Mouse (Mus musculus) left cerebral cortex, postnatal 4 days (tissue): ENCODE measurements at regions not wholly inside any gene's neighbourhood (a gene's known extent, or its start where the extent isn't known, plus 50 kb on each side); places are given as distances from the start of the nearest gene placed in this dataset.

ENCODE experiments used
- DNase-seq: peaks from one replicate; pipeline ENCODE4 v3.0.0-alpha.2; 2022
- intact Hi-C: fragments of 180-260 bp; cut with DNase I; formaldehyde crosslinking; loops from one replicate; pipeline ENCODE4 v1.15.1; 2025

DNA sequence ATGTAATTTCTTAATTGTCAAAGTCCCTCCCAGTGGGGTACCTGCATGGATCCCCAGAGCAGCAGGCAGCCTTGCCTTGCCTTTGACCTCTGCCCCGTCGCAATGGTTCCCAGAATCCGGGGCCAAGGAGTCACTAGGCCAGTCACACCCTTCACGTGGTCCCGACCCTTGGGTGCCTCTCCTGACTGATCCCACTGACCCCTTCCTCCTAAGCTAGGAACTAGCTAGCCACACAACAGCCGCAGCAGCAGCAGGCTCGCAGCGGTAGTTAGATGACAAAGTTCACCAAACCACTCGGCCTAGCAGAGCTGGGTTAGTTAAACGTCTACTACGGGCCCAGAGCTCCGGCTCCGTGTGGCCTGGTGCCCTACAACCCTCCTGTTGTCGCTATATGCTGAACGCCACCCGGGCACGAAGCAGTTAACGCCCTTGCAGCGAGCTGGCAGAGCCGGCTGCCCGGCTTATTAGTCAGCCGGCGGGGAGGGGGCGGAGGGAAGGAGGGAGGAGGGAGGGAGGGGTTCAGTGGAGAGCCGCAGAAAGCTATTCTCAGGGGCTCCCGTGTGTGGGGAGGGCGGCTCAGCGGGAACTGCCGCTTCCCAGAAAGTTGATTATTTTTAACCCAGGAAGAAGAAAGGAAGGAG, 84.6 kb downstream of the 1700001O22Rik start:
- peak; percentile 97 for DNase-seq
- intact Hi-C loops = loop anchor here (10.0 kb wide), 1 partner anchor 244 kb away; the partner anchor contains the start of gene Ier5l

DNA sequence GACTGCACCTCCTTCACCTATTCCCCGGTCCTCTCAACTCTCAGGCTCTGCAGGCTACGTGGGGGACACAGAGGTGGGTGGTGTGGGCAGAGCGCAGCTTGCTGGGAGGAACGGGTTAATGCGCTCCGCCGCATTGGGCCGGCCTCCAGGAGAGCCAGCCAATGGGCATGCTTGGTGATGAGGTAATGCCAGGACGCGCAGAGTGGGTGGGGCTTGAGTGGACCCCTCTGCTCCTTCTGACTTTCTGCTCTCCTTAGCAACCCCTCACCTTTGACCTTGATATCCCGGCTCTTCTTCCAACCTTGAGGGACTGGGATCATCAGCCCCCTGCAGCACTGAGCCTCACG, 85.2 kb downstream of the 1700001O22Rik start:
- intact Hi-C loops = loop anchor here (10.0 kb wide), 1 partner anchor 244 kb away; the partner anchor contains the start of gene Ier5l
- peak; percentile 96 for DNase-seq

DNA sequence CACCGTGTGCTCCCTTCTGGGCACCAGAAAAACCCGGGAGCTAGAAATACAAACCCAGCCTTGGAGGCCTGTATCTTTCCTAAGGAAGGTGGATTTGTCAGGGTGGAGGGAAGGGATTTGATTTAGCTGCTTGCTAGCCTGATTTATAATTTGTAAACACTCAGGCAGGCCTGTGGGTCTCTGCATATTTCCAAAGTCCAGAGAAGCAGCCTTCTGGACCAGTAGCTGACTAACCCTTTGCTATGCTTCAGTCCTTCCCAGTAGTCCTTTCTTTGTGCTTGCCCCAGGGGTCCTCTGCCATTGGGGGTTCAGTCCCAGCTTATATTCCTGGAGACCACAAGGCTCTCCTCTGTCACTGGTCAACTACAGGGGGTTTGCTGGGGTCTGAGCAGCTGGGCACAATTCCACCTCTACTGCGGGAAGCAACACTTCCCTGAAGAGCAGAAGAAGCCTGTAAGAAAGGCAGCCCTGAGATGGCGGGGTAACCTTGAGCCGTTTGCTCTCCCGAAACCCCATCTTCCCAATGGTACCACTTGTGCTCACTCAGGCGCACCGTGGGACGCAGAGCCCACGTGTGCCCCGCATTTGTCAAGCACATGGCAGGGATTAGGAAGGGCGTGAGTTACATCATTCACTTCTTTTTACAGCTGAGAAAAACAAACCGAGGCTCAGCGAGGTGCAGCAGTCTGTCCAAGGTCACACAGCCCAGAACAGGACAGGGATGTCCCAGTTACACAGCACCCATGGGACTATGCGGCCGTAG, 85.7 kb downstream of the 1700001O22Rik start:
- no peak for DNase-seq
- intact Hi-C loops = loop anchor here (10.0 kb wide), 1 partner anchor 243 kb away; the partner anchor contains the start of gene Ier5l

DNA sequence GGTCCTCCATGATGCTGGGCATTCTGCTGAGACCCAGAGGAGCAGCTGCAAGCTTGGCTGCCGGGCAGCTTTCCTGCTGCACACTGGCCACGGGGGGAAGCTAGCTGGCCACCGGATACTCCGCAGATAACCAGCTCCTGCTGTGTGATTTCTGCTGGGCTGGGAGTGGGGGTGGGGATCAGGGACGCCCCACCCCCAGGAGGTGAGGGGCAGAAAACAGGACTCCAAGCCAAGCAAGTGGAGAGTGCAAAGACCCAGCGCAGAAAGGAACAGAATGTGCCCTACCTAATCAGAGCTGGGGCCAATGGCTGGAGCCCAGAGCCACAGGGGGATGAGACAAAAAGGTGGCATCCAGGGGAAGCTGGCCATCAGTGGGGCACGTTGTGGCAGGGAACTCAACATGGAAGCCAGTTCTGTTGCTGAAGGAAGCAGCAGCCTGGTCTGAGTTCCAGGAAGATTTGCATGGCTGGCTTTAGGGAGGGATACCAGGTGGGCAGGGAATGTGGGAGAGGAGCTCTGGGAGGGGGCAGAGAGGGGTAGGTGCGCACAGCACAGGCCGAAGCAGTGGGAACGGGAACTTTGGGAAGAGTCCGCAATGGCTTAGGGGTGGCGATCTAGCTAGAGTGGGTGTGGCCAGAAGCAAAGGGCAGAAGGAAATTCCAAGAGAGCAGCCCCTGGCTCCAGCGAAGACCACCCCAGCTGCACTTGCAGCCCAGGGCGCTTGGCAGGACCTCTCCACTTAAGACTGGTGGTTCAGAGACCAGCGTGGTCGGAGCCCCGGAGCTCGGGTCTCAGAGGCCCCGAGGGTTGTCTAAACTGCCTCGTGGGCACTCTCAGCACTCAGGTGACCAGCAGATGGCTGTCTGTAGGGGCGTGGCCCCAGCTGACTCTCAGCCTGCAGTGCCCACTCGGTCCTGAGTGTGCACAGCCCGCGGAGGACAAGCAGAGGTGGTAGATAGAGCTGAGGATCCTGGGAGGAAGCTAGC, 86.6 kb downstream of the 1700001O22Rik start:
- intact Hi-C loops = loop anchor here (10.0 kb wide), 1 partner anchor 242 kb away; the partner anchor contains the start of gene Ier5l
- peak; percentile 64 for DNase-seq

DNA sequence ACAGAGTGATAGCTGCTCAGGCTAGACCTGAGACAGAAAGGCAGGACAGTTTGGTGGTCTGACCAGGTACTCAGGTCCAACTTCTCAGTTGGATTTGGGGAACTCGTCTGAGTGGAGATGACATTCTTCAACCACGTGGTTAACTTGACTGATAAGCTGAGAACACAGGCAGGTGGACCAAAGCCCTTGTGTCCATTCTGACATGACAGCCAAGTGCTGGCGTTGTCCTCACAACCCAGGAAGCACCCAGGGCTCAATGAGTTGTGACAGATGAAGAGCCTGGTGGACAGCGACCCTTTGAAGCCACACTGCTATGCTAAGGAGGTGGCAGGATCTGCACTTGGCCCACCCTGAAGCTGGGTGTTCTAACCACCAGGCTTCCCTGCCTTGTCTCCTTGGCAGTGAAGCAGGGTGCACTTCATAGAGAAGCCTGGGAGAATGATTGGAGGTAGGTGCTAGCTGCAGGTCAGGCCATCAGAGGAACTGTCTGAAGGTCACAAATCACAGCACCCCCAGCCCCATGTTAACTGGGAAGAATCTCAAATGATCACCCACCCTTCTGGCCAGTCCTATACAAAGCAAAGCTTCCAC, 87.6 kb downstream of the 1700001O22Rik start:
- intact Hi-C loops = loop anchor here (10.0 kb wide), 1 partner anchor 241 kb away; the partner anchor contains the start of gene Ier5l
- DNase-seq = no peak

DNA sequence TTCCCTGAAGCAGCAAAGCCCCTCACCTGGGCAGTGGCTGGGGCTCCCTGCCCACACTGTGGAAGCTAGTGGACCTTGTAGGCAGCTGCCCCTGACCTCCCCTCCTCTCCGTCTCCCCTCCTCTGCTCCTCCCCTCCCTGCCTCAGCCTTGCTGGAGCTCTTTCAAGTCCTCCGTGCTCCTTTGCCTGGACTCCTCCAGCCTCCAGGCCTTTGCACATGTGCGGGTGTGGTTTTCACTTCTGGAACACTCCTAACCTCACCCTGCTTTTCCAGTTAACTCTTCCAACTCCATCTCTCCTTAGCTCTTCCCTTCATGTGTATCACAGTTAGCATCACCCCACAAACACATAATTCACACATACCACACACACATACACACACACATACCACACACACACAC, 89.9 kb downstream of the 1700001O22Rik start:
- DNase-seq = no peak

DNA sequence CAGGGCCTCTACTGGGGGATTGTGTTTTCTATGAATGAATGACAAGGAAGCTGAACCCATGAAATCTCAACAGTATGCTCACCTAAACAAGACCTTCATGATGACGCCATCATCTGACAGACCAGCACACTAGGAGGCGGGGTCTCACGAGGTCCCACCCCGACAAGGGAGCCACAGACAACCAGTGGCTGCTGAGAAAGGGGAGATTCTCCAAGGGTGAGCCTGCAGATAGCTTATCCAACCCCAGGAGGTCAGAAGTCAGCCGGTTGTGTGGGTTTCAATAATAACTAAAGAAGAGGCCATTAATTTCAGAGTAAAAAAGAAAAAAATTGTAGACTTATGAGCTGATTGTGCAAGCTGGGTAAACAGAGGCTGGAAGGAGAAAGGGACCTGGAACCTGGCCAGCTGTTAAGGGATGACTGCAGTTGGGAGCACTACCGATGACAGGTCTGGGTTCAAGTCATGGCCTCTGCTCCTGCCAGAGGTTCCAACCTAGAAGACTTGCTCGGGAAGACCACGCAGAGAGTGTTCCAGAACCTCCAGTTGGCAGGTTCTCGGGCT, 90.5 kb downstream of the 1700001O22Rik start:
- no peak for DNase-seq
- intact Hi-C loops = loop anchor here (10.0 kb wide), 1 partner anchor 238 kb away; the partner anchor contains the start of gene Ier5l

More for the DNA sequence above, 89.9 kb downstream of the 1700001O22Rik start:
- intact Hi-C loops = loop anchor here (10.0 kb wide), 1 partner anchor 239 kb away; the partner anchor contains the start of gene Ier5l

DNA sequence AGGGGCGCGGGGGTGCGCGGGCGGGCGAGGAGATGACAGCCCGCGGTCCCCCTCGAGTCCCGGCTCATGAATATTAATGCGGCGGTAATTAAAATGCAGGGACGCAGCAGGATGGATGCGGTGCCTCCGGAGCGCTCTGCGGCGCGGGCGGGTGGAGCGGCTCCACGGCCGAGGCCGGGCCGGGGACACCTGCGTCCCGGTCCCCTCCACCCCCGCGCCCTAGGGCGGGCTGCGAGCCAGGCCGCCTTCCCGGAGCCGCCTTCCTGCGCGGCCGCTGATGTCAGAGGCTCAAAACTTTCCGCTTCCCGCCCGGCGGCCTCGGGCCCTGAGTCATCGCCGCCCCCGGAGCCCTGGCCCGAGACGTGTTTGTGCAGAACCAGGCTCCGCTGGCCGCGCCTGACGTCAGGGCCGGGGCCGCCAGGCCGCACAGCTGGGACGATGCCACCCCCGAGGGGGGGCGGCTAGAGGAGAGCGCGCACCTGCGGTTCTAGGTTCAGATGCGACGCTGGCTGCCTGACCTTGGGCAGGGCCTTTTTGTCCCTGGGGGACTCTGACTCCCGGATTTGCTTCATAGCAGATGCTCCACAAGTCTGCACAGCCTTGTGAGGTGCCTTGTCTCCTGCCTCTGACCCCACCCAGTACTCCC, 91.5 kb downstream of the 1700001O22Rik start:
- peak; percentile 83 for DNase-seq

DNA sequence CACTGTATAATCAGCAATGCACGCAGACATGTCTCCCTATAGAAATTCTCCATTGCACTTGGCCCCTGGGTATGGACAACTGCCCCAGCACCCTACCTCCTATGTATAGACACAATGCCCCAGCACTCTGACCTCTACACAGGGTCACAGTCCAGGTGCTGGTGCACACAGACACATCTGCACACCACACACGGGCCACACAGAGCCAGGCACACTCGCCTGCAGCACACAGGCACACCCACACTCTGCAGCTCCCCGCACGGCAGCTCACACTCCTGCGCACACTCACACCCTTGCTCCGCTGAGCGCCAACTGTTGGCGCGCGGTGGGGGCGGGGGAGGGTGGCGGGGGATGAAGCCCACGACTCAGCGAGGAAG, 92.0 kb downstream of the 1700001O22Rik start:
- intact Hi-C loops = loop anchor here (10.0 kb wide), 1 partner anchor 237 kb away; the partner anchor contains the start of gene Ier5l
- no peak for DNase-seq

More for the DNA sequence above, 91.5 kb downstream of the 1700001O22Rik start:
- intact Hi-C loops = loop anchor here (10.0 kb wide), 1 partner anchor 237 kb away; the partner anchor contains the start of gene Ier5l

DNA sequence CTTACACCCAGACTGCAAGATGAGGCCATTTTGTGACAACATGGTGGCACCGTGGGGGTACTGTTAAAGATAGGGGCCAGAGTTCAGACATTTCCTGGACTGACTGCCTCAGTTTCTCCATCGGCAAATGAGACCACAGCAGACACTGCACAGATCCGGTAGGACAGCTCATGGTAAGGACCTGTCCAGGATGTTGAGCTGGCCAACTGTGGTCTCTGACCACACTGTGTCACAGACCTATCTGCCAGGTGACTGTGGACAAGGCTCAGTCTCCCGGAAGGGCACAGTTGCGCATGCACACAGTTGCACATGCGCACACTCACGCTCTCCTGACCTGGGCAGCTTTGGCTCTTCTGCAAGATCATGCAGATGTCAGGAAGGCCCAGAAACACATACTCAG, 92.6 kb downstream of the 1700001O22Rik start:
- intact Hi-C loops = loop anchor here (10.0 kb wide), 1 partner anchor 236 kb away; the partner anchor contains the start of gene Ier5l
- no peak for DNase-seq

DNA sequence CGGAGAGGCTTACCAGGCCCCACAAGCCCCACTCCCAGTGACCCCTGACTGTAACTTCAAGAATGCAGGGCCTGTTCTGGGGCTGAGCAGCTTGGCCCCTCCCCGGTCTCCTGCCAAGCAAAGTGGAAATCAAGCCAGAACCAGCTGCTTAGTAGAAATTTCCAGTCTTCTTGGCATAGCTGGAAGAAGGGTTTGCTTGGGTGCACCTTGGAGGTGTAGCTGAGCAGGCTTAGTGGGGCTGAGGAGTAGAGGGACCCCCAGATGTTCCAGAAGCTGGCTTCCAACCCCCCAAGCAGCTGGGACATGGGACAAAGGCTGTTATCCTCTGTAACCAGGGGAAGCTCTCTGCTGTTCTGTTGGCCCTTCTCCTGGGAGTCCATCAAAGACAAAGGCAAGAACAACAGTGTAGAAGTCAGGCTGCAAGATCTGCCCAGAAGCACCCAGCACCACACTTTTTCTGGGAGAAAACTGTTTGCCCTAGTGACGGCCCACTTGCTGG, 94.0 kb downstream of the 1700001O22Rik start:
- intact Hi-C loops = no loop called here
- DNase-seq = peak; percentile 61

DNA sequence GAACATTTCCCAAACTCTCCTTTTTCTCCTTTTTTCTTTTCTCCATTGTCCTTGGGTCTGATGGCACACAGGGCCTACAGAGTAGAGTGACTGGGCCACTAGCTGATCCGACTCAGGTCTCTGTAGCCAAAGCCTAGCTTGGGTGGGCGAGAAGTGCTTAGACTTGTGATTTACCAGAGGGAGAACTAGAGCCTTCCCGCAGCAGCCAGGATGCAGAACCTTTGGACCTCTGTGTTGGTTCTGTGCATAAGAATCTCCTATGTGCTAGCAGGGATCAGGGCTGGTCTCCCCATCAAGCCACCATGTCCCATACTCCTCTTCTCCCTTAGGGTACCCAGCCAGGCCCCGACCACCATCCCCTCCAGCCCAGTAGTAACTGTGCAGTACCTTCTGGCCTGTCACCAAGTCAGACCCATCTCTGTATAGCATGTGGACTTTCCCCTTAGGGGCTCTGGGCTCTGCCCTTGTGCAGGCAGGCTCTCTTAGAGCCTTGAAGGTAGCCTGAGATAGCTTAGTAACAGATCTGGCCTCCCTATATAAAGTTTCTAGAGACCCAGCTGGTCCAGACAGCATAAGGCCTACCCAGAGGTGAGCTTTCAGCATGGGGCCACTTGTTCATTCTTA, 94.6 kb downstream of the 1700001O22Rik start:
- no peak for DNase-seq
- intact Hi-C loops = no loop called here

DNA sequence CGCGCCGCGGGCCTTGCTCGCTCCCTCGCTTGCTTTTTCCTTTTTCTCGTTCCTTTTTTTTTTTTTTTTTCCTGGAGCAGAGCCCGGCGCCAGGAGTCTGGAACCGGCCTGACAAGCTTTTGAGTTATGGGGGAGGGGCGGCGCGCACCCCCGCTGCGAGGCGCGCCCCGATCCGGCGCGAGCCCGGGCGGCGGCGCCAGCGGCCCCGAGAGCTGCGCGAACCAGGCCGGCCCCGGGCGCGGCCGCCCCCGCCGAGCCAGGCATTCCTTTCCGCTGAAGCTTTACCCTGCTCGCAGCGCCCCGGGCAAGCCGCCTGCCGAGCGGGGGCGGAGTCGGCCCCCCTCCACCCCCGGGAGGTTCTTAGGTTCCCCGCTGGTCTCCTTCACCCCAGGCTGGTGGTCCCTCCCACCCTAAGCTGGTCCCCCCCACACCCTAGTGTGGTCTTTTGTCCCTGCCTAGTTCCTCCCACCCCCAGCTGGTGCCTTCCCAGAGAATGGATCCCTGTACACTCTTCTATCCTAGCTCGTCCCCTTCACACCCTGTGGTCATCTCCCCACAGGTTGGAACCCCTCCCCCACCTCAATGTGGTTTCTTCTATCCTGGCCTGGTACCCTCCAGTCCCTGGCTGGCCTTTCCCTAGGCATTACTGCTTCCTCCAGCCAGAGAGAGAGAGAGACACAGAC, 95.3 kb downstream of the 1700001O22Rik start:
- peak; percentile 79 for DNase-seq
- intact Hi-C loops = no loop called here

DNA sequence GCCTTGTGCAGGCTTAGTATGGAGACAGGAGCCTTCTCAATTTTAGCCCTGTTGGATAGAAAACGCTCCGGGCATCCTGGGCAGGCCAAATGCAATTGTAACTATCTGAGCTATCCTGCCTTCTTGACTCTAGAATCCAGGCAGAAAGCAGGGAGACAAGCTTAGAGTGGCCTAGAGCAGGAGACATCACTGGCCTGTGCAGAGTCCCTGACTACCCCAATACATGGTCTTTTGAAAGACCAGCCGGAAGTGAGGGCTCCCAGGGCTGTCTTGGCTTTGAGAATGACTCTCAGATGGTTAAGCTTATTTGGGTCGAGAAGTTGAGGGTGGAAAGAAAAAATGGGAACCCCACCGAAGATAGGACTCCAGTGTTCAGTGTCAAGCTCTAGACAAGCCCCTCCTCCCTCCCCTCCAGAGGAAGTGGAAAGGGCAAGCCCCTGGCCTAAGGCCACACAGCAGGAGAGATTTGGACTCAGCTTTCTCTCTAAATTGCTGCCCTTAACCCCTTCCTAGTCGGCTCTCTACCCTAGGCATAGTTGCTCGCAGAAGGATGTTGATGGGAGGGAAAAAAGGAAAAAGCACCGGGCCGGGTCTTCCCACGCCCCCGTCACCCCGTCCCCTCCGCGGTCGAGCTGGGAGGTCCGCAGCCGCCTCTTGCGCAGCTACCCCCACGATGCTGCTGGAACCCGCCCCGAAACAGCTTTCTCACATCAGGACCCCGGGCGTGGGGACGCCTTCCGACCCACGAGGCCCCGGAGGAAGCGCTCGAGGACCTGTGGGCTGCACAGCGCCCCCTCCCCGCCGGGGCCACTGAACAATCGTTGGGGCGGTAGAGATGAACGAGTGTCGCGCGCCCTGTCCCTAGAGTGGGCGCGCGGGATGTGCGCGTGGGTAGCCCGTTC, 96.1 kb downstream of the 1700001O22Rik start:
- DNase-seq = peak; percentile 70
- intact Hi-C loops = no loop called here

DNA sequence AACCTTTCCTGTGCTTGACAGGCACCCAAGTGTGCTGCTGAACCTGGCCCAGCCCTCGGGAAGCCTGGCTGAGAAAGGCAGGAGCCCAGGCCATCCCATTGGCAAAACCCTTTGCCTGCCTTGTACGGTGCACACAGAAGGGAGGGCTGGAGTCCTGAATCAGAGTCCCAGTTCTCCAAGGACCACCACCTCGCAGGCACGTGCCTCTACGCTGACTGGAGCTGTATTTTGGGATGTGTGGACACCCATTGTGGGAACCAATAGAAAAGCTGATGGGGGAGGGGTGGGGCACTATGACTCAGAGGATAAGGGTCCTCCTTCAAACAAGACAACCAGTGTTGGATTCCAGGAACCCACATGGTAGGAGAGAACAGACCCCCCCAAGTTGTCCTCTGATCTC, 97.4 kb downstream of the 1700001O22Rik start:
- intact Hi-C loops = no loop called here

DNA sequence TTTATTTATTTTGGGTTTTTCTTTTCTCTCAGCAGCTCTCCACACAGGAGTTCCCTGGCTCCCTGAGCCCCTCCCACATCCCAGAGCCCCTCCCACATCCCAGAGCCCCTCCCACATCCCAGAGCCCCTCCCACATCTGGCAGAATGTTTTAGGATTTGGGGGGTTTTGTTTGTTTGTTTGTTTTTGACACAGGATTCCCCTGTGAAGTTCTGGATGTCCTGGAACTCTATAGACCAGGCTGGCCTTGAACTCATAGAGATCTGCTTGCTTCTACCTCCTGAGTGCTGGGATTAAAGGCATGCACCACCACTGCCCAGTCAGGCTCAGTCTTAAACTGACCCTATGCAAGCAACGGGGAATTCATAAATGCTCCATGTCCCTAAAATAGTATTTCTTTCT, 100.2 kb downstream of the 1700001O22Rik start:
- intact Hi-C loops = no loop called here
- no peak for DNase-seq

More for the DNA sequence above, 97.4 kb downstream of the 1700001O22Rik start:
- no peak for DNase-seq

DNA sequence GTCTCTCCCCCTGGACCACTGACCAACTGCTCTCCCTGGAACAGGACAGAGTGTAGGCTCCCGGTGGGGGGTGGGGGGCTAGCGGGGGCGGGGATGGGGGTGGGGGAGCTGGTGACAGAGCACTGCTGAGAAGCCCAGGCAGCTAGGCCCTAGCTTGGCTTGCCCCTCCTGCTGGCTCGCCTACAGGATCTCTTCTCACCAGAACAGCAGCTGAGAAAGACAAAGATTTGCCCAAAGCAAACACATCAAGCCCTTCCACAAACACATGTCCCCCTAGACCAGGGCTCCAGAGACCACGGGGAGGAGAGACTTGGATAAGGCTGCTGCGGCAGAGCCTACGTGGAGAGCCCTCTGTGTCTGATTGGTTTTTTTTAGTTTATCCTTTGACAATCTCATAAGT, 100.8 kb downstream of the 1700001O22Rik start:
- peak; percentile 52 for DNase-seq
- intact Hi-C loops = no loop called here
